Mouse (Mus musculus) Patski (cell line): ENCODE measurements at regions not wholly inside any gene's neighbourhood (a gene's known extent, or its start where the extent isn't known, plus 50 kb on each side); places are given as distances from the start of the nearest gene placed in this dataset.

Experiments used
- ATAC-seq: fragments of 100-300 bp; one replicate; pipeline ENCODE4 v1.8.0; 2021
- CTCF ChIA-PET: fragments of 350-600 bp; sonication (Branson Sonifier 250); formaldehyde crosslinking; loops from one replicate; lab custom pipeline; 2022; ENCODE audit warnings: inconsistent platforms; lab: Charles Lee
- POLR2A ChIA-PET: fragments of 350-600 bp; sonication (Branson Sonifier 250); formaldehyde crosslinking; loops from one replicate; lab custom pipeline; 2022; ENCODE audit warnings: antibody characterized with exemption, inconsistent platforms; lab: Charles Lee
- DNase-seq: peaks from one replicate; pipeline ENCODE4 v3.0.0-alpha.2; 2011; ENCODE audit warnings: low read depth, low spot score
- H3K27me3 ChIP-seq: fragments of 371-371 bp; one replicate; pipeline ENCODE4 v1.5.1; 2021
- CTCF ChIP-seq: fragments of 100-300 bp; IDR thresholded peaks from one replicate; pipeline ENCODE4 v1.5.1; 2021
- in situ Hi-C: fragments of 300-500 bp; cut with MboI; formaldehyde crosslinking; loops from 3 replicates; pipeline ENCODE4 v1.11.1; 2018; ENCODE audit warnings: low pct_unique_long_range_greater_than_20kb, mixed read lengths

GRCm38 (mm10) chr13:97455961-97456360, 215.1 kb downstream of the Enc1 start:
- CTCF ChIA-PET: no interaction called here
- DNase-seq (no peak), ATAC-seq (no peak)
- in situ Hi-C loops: no loop called here
- H3K27me3 ChIP-seq: no peaks in the 10 kb centered on the region
- POLR2A ChIA-PET: no interaction called here
- TF ChIP-seq CTCF: no peak

- H3K27me3 ChIP-seq: no peaks in the 10 kb centered on the region
- ATAC-seq (no peak), DNase-seq (no peak)
- CTCF ChIA-PET: no interaction called here
- POLR2A ChIA-PET: no interaction called here
- TF ChIP-seq CTCF: no peak
- in situ Hi-C loops: no loop called here
These were observed 213.8 kb downstream of the Enc1 start for GRCm38 (mm10) chr13:97454715-97455114.

- ChIA-PET POLR2A (no interaction called here), CTCF (no interaction called here)
- DNase-seq (no peak), ATAC-seq (no peak)
- no peaks in the 10 kb centered on the region for H3K27me3 ChIP-seq
- in situ Hi-C loops: no loop called here
- no peak for TF ChIP-seq CTCF
These were observed 212.6 kb downstream of the Enc1 start for GRCm38 (mm10) chr13:97453469-97453868.

- ATAC-seq: no peak
- CTCF ChIA-PET: no interaction called here
- H3K27me3 ChIP-seq: no peaks in the 10 kb centered on the region
- TF ChIP-seq CTCF: no peak
- POLR2A ChIA-PET: no interaction called here
- in situ Hi-C loops: no loop called here
- DNase-seq: no peak
These were observed 212.2 kb downstream of the Enc1 start for GRCm38 (mm10) chr13:97453090-97453430.

- ATAC-seq (no peak), DNase-seq (no peak)
- CTCF ChIA-PET: no interaction called here
- POLR2A ChIA-PET: no interaction called here
- no peak for TF ChIP-seq CTCF
- in situ Hi-C loops: no loop called here
- no peaks in the 10 kb centered on the region for H3K27me3 ChIP-seq
These were observed 211.6 kb downstream of the Enc1 start for GRCm38 (mm10) chr13:97452386-97453089.

- no peaks in the 10 kb centered on the region for H3K27me3 ChIP-seq
- ChIA-PET POLR2A (no interaction called here), CTCF (interaction anchor here (1.2 to 1.3 kb wide), 2 partner anchors 10 kb away, joined by 3 read pairs; no protein-coding TSS in a partner anchor)
- DNase-seq: no peak
- in situ Hi-C loops: no loop called here
- TF ChIP-seq CTCF: no peak
- ATAC-seq: no peak
These were observed 210.4 kb downstream of the Enc1 start for GRCm38 (mm10) chr13:97451276-97451675.

GRCm38 (mm10) chr13:97448123-97448522, 207.2 kb downstream of the Enc1 start:
- CTCF ChIA-PET: no interaction called here

GRCm38 (mm10) chr13:97443731-97444428, 203.0 kb downstream of the Enc1 start:
- in situ Hi-C loops: no loop called here
- POLR2A ChIA-PET: no interaction called here
- no peak for TF ChIP-seq CTCF
- CTCF ChIA-PET: no interaction called here
- DNase-seq (no peak), ATAC-seq (no peak)
- no peaks in the 10 kb centered on the region for H3K27me3 ChIP-seq

More at GRCm38 (mm10) chr13:97448123-97448522, 207.2 kb downstream of the Enc1 start:
- no peak for TF ChIP-seq CTCF
- ATAC-seq: no peak
- H3K27me3 ChIP-seq: no peaks in the 10 kb centered on the region
- no peak for DNase-seq
- POLR2A ChIA-PET: no interaction called here
- in situ Hi-C loops: no loop called here

- in situ Hi-C loops: no loop called here
- no peak for ATAC-seq
- DNase-seq: no peak
- TF ChIP-seq CTCF: no peak
- POLR2A ChIA-PET: no interaction called here
- no peaks in the 10 kb centered on the region for H3K27me3 ChIP-seq
- CTCF ChIA-PET: no interaction called here
These were observed 201.9 kb downstream of the Enc1 start for GRCm38 (mm10) chr13:97442806-97443205.

- H3K27me3 ChIP-seq: no peaks in the 10 kb centered on the region
- ATAC-seq (no peak), DNase-seq (no peak)
- in situ Hi-C loops: no loop called here
- ChIA-PET CTCF (no interaction called here), POLR2A (no interaction called here)
- TF ChIP-seq CTCF: no peak
These were observed 201.4 kb downstream of the Enc1 start for GRCm38 (mm10) chr13:97442283-97442682.

GRCm38 (mm10) chr13:97441803-97442202, 200.9 kb downstream of the Enc1 start:
- TF ChIP-seq CTCF: no peak
- DNase-seq (no peak), ATAC-seq (no peak)
- in situ Hi-C loops: no loop called here
- ChIA-PET CTCF (interaction anchor here (1.0 kb wide), 1 partner anchor 9 kb away, joined by 3 read pairs; no protein-coding TSS in a partner anchor), POLR2A (interaction anchor here (0.7 kb wide), 1 partner anchor 18 kb away, joined by 3 read pairs; no protein-coding TSS in a partner anchor)
- H3K27me3 ChIP-seq: no peaks in the 10 kb centered on the region
